Mouse (Mus musculus): ENCODE data around the gene Gja3.

The Gja3 gene

GRCm38 (mm10) chr14:57057563-57058321 is at the start of gene Gja3:
Gene Gja3 (minus strand): TSS chr14:57058100.
- DNase-seq (ENCODE audit: low read depth, low spot score) = no peak

GRCm38 (mm10) chr14:57107091-57107490 is 49.2 kb upstream of the Gja3 start:
- no peak for DNase-seq (ENCODE audit: low read depth, low spot score)

- no peak for DNase-seq (ENCODE audit: low read depth, low spot score)
These were observed 47.8 kb upstream of the Gja3 start for GRCm38 (mm10) chr14:57105721-57106120.

- no peak for DNase-seq (ENCODE audit: low read depth, low spot score)
These were observed 47.2 kb upstream of the Gja3 start for GRCm38 (mm10) chr14:57105111-57105510.

GRCm38 (mm10) chr14:57104106-57105023 is 46.5 kb upstream of the Gja3 start, which contains the start of gene Gjb2:
Gene Gjb2 (minus strand): TSS chr14:57104702.
- DNase-seq (ENCODE audit: low read depth, low spot score) = no peak

- DNase-seq (ENCODE audit: low read depth, low spot score) = no peak
These were observed 45.8 kb upstream of the Gja3 start for GRCm38 (mm10) chr14:57103711-57104105.

- no peak for DNase-seq (ENCODE audit: low read depth, low spot score)
These were observed 45.2 kb upstream of the Gja3 start for GRCm38 (mm10) chr14:57103121-57103520.

GRCm38 (mm10) chr14:57101623-57102022 is 43.7 kb upstream of the Gja3 start:
- DNase-seq (ENCODE audit: low read depth, low spot score) = no peak

- DNase-seq (ENCODE audit: low read depth, low spot score) = no peak
These were observed 38.0 kb upstream of the Gja3 start for GRCm38 (mm10) chr14:57095855-57096254.

- no peak for DNase-seq (ENCODE audit: low read depth, low spot score)
These were observed 35.1 kb upstream of the Gja3 start for GRCm38 (mm10) chr14:57093029-57093428.

GRCm38 (mm10) chr14:57090001-57090400 is 32.1 kb upstream of the Gja3 start:
- DNase-seq (ENCODE audit: low read depth, low spot score) = no peak

GRCm38 (mm10) chr14:57089107-57089506 is 31.2 kb upstream of the Gja3 start:
- no peak for DNase-seq (ENCODE audit: low read depth, low spot score)

GRCm38 (mm10) chr14:57084180-57084668 is 26.3 kb upstream of the Gja3 start:
- no peak for DNase-seq (ENCODE audit: low read depth, low spot score)

GRCm38 (mm10) chr14:57082863-57083262 is 25.0 kb upstream of the Gja3 start:
- no peak for DNase-seq (ENCODE audit: low read depth, low spot score)

GRCm38 (mm10) chr14:57075537-57075936 is 17.6 kb upstream of the Gja3 start:
- DNase-seq (ENCODE audit: low read depth, low spot score) = no peak

GRCm38 (mm10) chr14:57069906-57070305 is 12.0 kb upstream of the Gja3 start:
- peak; percentile 15 for DNase-seq (ENCODE audit: low read depth, low spot score)

- no peak for DNase-seq (ENCODE audit: low read depth, low spot score)
These were observed 8.2 kb upstream of the Gja3 start for GRCm38 (mm10) chr14:57066053-57066452.

- peak; percentile 15 for DNase-seq (ENCODE audit: low read depth, low spot score)
These were observed 2.2 kb upstream of the Gja3 start for GRCm38 (mm10) chr14:57060052-57060451.

GRCm38 (mm10) chr14:57057204-57057562 is 717 bp downstream of the Gja3 start:
- no peak for DNase-seq (ENCODE audit: low read depth, low spot score)

- DNase-seq (ENCODE audit: low read depth, low spot score) = no peak
These were observed 5.2 kb downstream of the Gja3 start for GRCm38 (mm10) chr14:57052713-57053112.

GRCm38 (mm10) chr14:57043863-57044262 is 14.0 kb downstream of the Gja3 start:
- DNase-seq (ENCODE audit: low read depth, low spot score) = no peak

GRCm38 (mm10) chr14:57041439-57041838 is 16.5 kb downstream of the Gja3 start:
- DNase-seq (ENCODE audit: low read depth, low spot score) = no peak

Data from c-Kit-negative CD71-positive TER-119-positive erythroid progenitor cells, embryonic 14.5 days (primary cell).